Mouse (Mus musculus) CH12.LX (cell line): ENCODE measurements around the gene Lypd4. TPM values are rescaled to one million over a fixed set of nuclear protein-coding genes. Genes with fewer than 3 reads are reported as not detected.
A peak's percentile ranks its signal among the peaks of the same experiment; 100 is the strongest.

Experiments
- DNase-seq: peaks from one replicate; pipeline ENCODE4 v3.0.0-alpha.2; 2013; ENCODE audit errors: extremely low read depth
- H3K27ac ChIP-seq: 2 replicates; pipeline ENCODE4 v1.5.1; 2012; ENCODE audit warnings: low read depth, mild to moderate bottlenecking, control low read depth, moderate library complexity; ENCODE audit not compliant: insufficient read depth
- H3K27me3 ChIP-seq: replicated peaks from 2 replicates; pipeline ENCODE3; 2012; ENCODE audit warnings: inconsistent platforms
- H3K36me3 ChIP-seq, 2 experiments: replicated peaks in 1 of 2; 2 replicates each; pipeline versions ENCODE3 to v1.6.1; 2012; ENCODE audit warnings: inconsistent platforms in 1 of 2, low read length in 1 of 2, mild to moderate bottlenecking in 1 of 2, mixed read lengths in 1 of 2, moderate library complexity in 1 of 2; ENCODE audit not compliant: control insufficient read depth in 1 of 2, insufficient read depth in 1 of 2
- H3K4me1 ChIP-seq, 2 experiments: 2 replicates each; pipeline ENCODE4 v1.6.1; 2012; ENCODE audit warnings: inconsistent platforms in 1 of 2, moderate library complexity in 1 of 2; ENCODE audit not compliant: insufficient read depth in 2 of 2, control insufficient read depth in 1 of 2
- H3K4me2 ChIP-seq: 2 replicates; pipeline ENCODE4 v1.6.1; 2012; ENCODE audit warnings: low read depth, mild to moderate bottlenecking, control low read depth; ENCODE audit not compliant: poor library complexity, insufficient read depth, severe bottlenecking
- H3K4me3 ChIP-seq, 3 experiments: fragments of 150-350 bp in 1 of 3; sonication (generic) in 1 of 3; replicated peaks in 1 of 3; 2 replicates each; pipeline versions ENCODE3 to v1.5.1; 2011 to 2012; ENCODE audit warnings: low read depth in 2 of 3, low read length in 2 of 3, mild to moderate bottlenecking in 2 of 3, moderate library complexity in 2 of 3, control low read depth in 1 of 3, improper control_type of control experiment in 1 of 3, inconsistent platforms in 1 of 3, mixed read lengths in 1 of 3; ENCODE audit not compliant: poor library complexity in 1 of 3
- H3K79me2 ChIP-seq: replicated peaks from 2 replicates; pipeline ENCODE4 v1.6.1; 2012; ENCODE audit warnings: mild to moderate bottlenecking, moderate library complexity; ENCODE audit not compliant: control insufficient read depth, poor library complexity, insufficient read depth, severe bottlenecking; ENCODE audit errors: extremely low read depth
- H3K9ac ChIP-seq: 2 replicates; pipeline ENCODE4 v1.6.1; 2012; ENCODE audit warnings: low read depth, mild to moderate bottlenecking, control low read depth, moderate library complexity; ENCODE audit not compliant: insufficient read depth
- H3K9me3 ChIP-seq: replicated peaks from 2 replicates; pipeline ENCODE3; 2012; ENCODE audit warnings: low read length, inconsistent platforms, mixed read lengths
- BHLHE40 ChIP-seq: IDR thresholded peaks from 2 replicates; pipeline ENCODE4 v1.6.1; 2011; ENCODE audit warnings: mild to moderate bottlenecking, low read depth, low read length, improper control_type of control experiment
- CHD1 ChIP-seq: IDR thresholded peaks from 2 replicates; pipeline ENCODE4 v1.6.1; 2012; ENCODE audit warnings: low read depth, low read length, improper control_type of control experiment, inconsistent platforms
- CHD2 ChIP-seq: IDR thresholded peaks from 2 replicates; pipeline ENCODE4 v1.6.1; 2011; ENCODE audit warnings: low read length, improper control_type of control experiment
- CTCF ChIP-seq, 2 experiments: IDR thresholded peaks in 1 of 2; conservative IDR thresholded peaks in 1 of 2; 2 replicates each; pipeline ENCODE4 v1.5.1; 2011 to 2012; ENCODE audit warnings: low read depth in 2 of 2, low read length in 2 of 2, improper control_type of control experiment in 1 of 2, inconsistent platforms in 1 of 2, mild to moderate bottlenecking in 1 of 2, moderate library complexity in 1 of 2
- GABPA ChIP-seq: IDR thresholded peaks from 2 replicates; pipeline ENCODE4 v1.6.1; 2012; ENCODE audit warnings: low read depth, low read length, improper control_type of control experiment, inconsistent platforms; ENCODE audit not compliant: insufficient replicate concordance
- IRF4 ChIP-seq: IDR thresholded peaks from 2 replicates; pipeline ENCODE4 v1.6.1; 2014; ENCODE audit warnings: low read depth, mild to moderate bottlenecking, inconsistent platforms, low read length, improper control_type of control experiment
- MAZ ChIP-seq: IDR thresholded peaks from 2 replicates; pipeline ENCODE4 v1.6.1; 2012; ENCODE audit warnings: low read depth, mild to moderate bottlenecking, inconsistent platforms, low read length, improper control_type of control experiment, moderate library complexity
- MXI1 ChIP-seq: IDR thresholded peaks from 2 replicates; pipeline ENCODE4 v1.6.1; 2011; ENCODE audit warnings: mild to moderate bottlenecking, low read depth, low read length, improper control_type of control experiment
- NELFE ChIP-seq: IDR thresholded peaks from 2 replicates; pipeline ENCODE4 v1.6.1; 2011; ENCODE audit warnings: low read depth, low read length, improper control_type of control experiment
- NRF1 ChIP-seq: IDR thresholded peaks from 2 replicates; pipeline ENCODE4 v1.6.1; 2014; ENCODE audit warnings: low read depth, mild to moderate bottlenecking, inconsistent platforms, low read length, improper control_type of control experiment, moderate library complexity
- POLR2A ChIP-seq: IDR thresholded peaks from 2 replicates; pipeline ENCODE4 v1.6.1; 2011; ENCODE audit warnings: low read depth, mild to moderate bottlenecking, improper control_type of control experiment, low read length
- POLR2AphosphoS2 ChIP-seq: IDR thresholded peaks from 2 replicates; pipeline ENCODE4 v1.6.1; 2011; ENCODE audit warnings: low read depth, low read length, improper control_type of control experiment
- RCOR1 ChIP-seq: conservative IDR thresholded peaks from 2 replicates; pipeline ENCODE4 v1.6.1; 2012; ENCODE audit warnings: low read depth, mild to moderate bottlenecking, inconsistent platforms, low read length, improper control_type of control experiment
- SMC3 ChIP-seq: IDR thresholded peaks from 2 replicates; pipeline ENCODE4 v1.6.1; 2011; ENCODE audit warnings: low read depth, low read length, improper control_type of control experiment
- TBP ChIP-seq: conservative IDR thresholded peaks from 2 replicates; pipeline ENCODE4 v1.6.1; 2011; ENCODE audit warnings: low read depth, low read length, improper control_type of control experiment
- ZC3H11A ChIP-seq: IDR thresholded peaks from 2 replicates; pipeline ENCODE4 v1.6.1; 2012; ENCODE audit warnings: low read depth, mild to moderate bottlenecking, inconsistent platforms, low read length, improper control_type of control experiment
- ZMIZ1 ChIP-seq: IDR thresholded peaks from 2 replicates; pipeline ENCODE4 v1.6.1; 2012; ENCODE audit warnings: low read depth, mild to moderate bottlenecking, inconsistent platforms, low read length, improper control_type of control experiment
- ZNF384 ChIP-seq: IDR thresholded peaks from 2 replicates; pipeline ENCODE4 v1.6.1; 2012; ENCODE audit warnings: low read depth, low read length, improper control_type of control experiment, inconsistent platforms
- dilution Hi-C: fragments of 300-500 bp; cut with MboI; formaldehyde crosslinking; loops from 2 replicates; pipeline ENCODE4 v1.14.3; 2020; ENCODE audit warnings: low sequenced_read_pairs; ENCODE audit not compliant: extremely low pct_unique_long_range_greater_than_20kb, extremely low pct_ligation_motif_present
- in situ Hi-C: fragments of 300-500 bp; cut with MboI; formaldehyde crosslinking; loops from 3 replicates; pipeline ENCODE4 v1.14.3; 2019; ENCODE audit warnings: low sequenced_read_pairs, low pct_ligation_motif_present, low pct_unique_long_range_greater_than_20kb, mixed read lengths
- polyA plus RNA-seq: library from polyadenylated mRNA; unstranded; fragments of >175 nt; gene quantifications from 2 replicates; pipeline ENCODE4 v1.2.1, GENCODE M21; 2012; ENCODE audit warnings: low read depth; ENCODE audit not compliant: insufficient read length
- total RNA-seq, 2 experiments: library from RNA; depleted of rRNA; stranded (reverse); fragments of 300-350 nt in 1 of 2; fragments of >200 nt in 1 of 2; gene quantifications; 2 replicates each; pipeline ENCODE4 v1.2.3; 2012 to 2014

The Lypd4 gene
- total and polyA plus RNA-seq, 3 experiments: not detected

DNA sequence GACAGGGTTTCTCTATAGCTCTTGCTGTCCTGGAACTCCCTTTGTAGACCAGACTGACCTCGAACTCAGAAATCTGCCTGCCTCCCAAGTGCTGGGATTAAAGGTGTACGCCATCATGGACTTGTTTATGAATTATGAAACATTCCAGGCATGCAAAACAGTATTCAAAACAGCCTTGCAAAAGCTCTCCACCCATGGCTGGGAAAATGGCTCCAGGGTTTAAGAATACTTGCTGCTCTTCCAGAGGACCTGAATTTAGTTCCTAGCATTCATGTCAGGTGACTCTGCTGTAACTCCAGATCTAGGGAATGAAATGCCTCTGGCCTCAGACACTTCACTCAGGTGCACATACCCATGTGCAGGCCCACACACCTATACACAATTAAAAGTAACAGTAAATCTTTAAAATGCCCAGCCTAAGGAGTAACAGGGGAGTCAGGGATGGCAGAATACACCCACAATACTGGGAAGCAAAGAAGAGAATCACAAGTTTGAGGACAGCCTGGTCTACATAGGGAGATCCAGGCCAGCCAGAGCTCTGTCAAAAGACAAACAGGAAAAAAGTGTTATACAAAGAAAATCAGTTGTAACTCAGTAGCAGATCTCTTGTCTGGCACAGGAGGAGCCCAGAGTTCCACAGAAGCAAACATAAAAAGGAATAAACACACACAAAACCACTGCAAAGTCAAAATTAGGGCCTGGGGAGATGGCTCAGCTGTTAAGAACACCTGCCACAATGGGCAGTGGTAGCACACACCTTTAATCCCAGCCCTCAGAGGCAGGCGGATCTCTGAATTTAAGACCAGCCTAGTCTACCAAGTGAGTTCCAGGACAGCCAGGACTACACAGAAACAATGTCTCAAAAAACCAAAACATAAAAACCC lies 21.7 kb upstream of the Lypd4 start:
- peak overlapping the region; percentile 38 for H3K27ac ChIP-seq
- TF ChIP-seq RCOR1: peak; percentile 19; the same call in 1 of the 2 replicates
- TF ChIP-seq SMC3: peak; percentile 4; the same call in 1 of the 2 replicates
- TF ChIP-seq POLR2AphosphoS2: peak; percentile 54; the same call in 1 of the 2 replicates
- TF ChIP-seq BHLHE40: no peak
- no peak for TF ChIP-seq MAZ
- no peak for TF ChIP-seq GABPA
- 0 out of 2 replicates have a peak, but pooled peaks have one; percentile 7 for TF ChIP-seq NELFE
- TF ChIP-seq ZNF384: no peak
- no peak for TF ChIP-seq NRF1
- no peak for TF ChIP-seq ZC3H11A
- 0 out of 2 replicates have a peak, but pooled peaks have one; percentile 19 for TF ChIP-seq TBP
- TF ChIP-seq POLR2A: peak; percentile 27
- TF ChIP-seq CHD1: no peak
- no peak for TF ChIP-seq CTCF (conservative IDR thresholded peaks at IDR 0.05 in 1 of 2, IDR thresholded peaks at IDR 0.05 in 1 of 2; ENCODE audit: low read depth in 2 of 2, low read length in 2 of 2)
- TF ChIP-seq IRF4: no peak
- TF ChIP-seq MXI1: 0 out of 2 replicates have a peak, but pooled peaks have one; percentile 46
- peak; percentile 49 for TF ChIP-seq ZMIZ1
- TF ChIP-seq CHD2: peak; percentile 64
- no peak overlapping the region for H3K4me3 ChIP-seq
- in situ Hi-C loops: no loop called here
- DNase-seq: no peak
- H3K9me3 ChIP-seq: peaks cover 4% of the 10 kb centered on the region
- dilution Hi-C loops: no loop called here
- peaks cover 40 to 47% of the 10 kb centered on the region in 2 experiments for H3K36me3 ChIP-seq
- no peaks in the 10 kb centered on the region for H3K27me3 ChIP-seq
- H3K79me2 ChIP-seq: peaks cover 21% of the 10 kb centered on the region
- 0 out of 2 replicates have a peak overlapping the region, but pooled peaks have one; percentile 7 for H3K4me2 ChIP-seq
- H3K9ac ChIP-seq: no peak overlapping the region
- H3K4me1 ChIP-seq: peaks cover 7 to 87% of the 10 kb centered on the region in 2 experiments
